Mouse (Mus musculus) embryonic facial prominence, embryonic 14.5 days (tissue): ENCODE measurements around the gene Etfdh. TPM values are rescaled to one million over a fixed set of nuclear protein-coding genes. Genes with fewer than 3 reads are reported as not detected.

ENCODE experiments used
- ATAC-seq: fragments of 200-750 bp; cut with Nextera tagmentation; 2 replicates; pipeline ENCODE4 v1.8.0; 2017; ENCODE audit warnings: low read depth, moderate number of reproducible peaks, moderate TSS enrichment
- DNase-seq: peaks from one replicate; pipeline ENCODE4 v3.0.0-alpha.2; 2015; ENCODE audit warnings: low spot score
- H3K27ac ChIP-seq: fragments of 300-500 bp; sonication (generic); replicated peaks from 2 replicates; pipeline ENCODE4 v1.5.1; 2014; ENCODE audit warnings: low read depth, mild to moderate bottlenecking, low read length, moderate library complexity
- H3K27me3 ChIP-seq: fragments of 300-500 bp; sonication (generic); replicated peaks from 2 replicates; pipeline ENCODE4 v1.6.1; 2014; ENCODE audit warnings: low read length; ENCODE audit not compliant: control insufficient read depth, insufficient read depth
- H3K36me3 ChIP-seq: fragments of 300-500 bp; sonication (generic); 2 replicates; pipeline ENCODE4 v1.6.1; 2014; ENCODE audit warnings: low read length, mixed read lengths; ENCODE audit not compliant: control insufficient read depth, insufficient read depth
- H3K4me1 ChIP-seq: fragments of 300-500 bp; sonication (generic); 2 replicates; pipeline ENCODE4 v1.6.1; 2014; ENCODE audit warnings: antibody characterized with exemption, low read length; ENCODE audit not compliant: control insufficient read depth, insufficient read depth
- H3K4me2 ChIP-seq: fragments of 300-500 bp; sonication (generic); 2 replicates; pipeline ENCODE4 v1.6.1; 2014; ENCODE audit warnings: low read depth, mild to moderate bottlenecking, low read length, moderate library complexity, mixed read lengths
- H3K4me3 ChIP-seq: fragments of 300-500 bp; sonication (generic); 2 replicates; pipeline ENCODE4 v1.5.1; 2014; ENCODE audit warnings: low read depth, mild to moderate bottlenecking, low read length
- H3K9ac ChIP-seq: fragments of 300-500 bp; sonication (generic); 2 replicates; pipeline ENCODE4 v1.6.1; 2014; ENCODE audit warnings: low read depth, mild to moderate bottlenecking, low read length, moderate library complexity, mixed read lengths
- H3K9me3 ChIP-seq: fragments of 300-500 bp; sonication (generic); 2 replicates; pipeline ENCODE4 v1.6.1; 2016; ENCODE audit warnings: low read length; ENCODE audit not compliant: control insufficient read depth
- WGBS: fragments of 180-500 bp; shearing (Covaris S2); extraction: QIAGEN DNeasy Blood & Tissue Kit; methylation state at CpG from one replicate; pipeline ENCODE4 v1.1.7; 2014; 5-methylcytosine and 5-hydroxymethylcytosine counted together
- polyA plus RNA-seq: library from polyadenylated mRNA; unstranded; fragments of >200 nt; fragmentation: Nextera tagmentation; extraction: Ambion mirVana; gene quantifications from 2 replicates; pipeline ENCODE4 v1.2.1, GENCODE M21; 2014

The Etfdh gene
- polyA plus RNA-seq, 1 experiment from 2014 or later = 59.4 TPM

- peak within 1 kb of the TSS; percentile 76 for H3K4me2 ChIP-seq
- H3K36me3 ChIP-seq = peaks cover 25% of the 10 kb centered on the region
- H3K4me3 ChIP-seq = peak within 1 kb of the TSS; percentile 87
- H3K27me3 ChIP-seq = no peaks in the 10 kb centered on the region
- H3K9ac ChIP-seq = peak within 1 kb of the TSS; percentile 86
- peak; percentile 100 for DNase-seq
- 0 out of 2 replicates have a peak, but pooled peaks cover 3% of the 10 kb centered on the region for H3K9me3 ChIP-seq
- H3K27ac ChIP-seq = peak within 1 kb of the TSS; percentile 90
- under 1% methylated on average over 52 of the region's 60 CpGs for WGBS
- H3K4me1 ChIP-seq = peaks cover 6% of the 10 kb centered on the region; the same call in 1 of the 2 replicates
- ATAC-seq = peak; percentile 99
Measured at GRCm38 (mm10) chr3:79628561-79629415, 512 bp downstream of the Etfdh start, which contains the start of gene 4930579G24Rik. 4930579G24Rik (plus strand) TSS chr3:79629079.

- H3K9ac ChIP-seq = peak overlapping the region; percentile 71
- WGBS = under 1% methylated on average over 9 of the region's 9 CpGs
- peaks cover 6% of the 10 kb centered on the region; the same call in 1 of the 2 replicates for H3K4me1 ChIP-seq
- 0 out of 2 replicates have a peak, but pooled peaks cover 3% of the 10 kb centered on the region for H3K9me3 ChIP-seq
- peak overlapping the region; percentile 87 for H3K4me3 ChIP-seq
- H3K4me2 ChIP-seq = peak overlapping the region; percentile 76
- no peak for ATAC-seq
- peak overlapping the region; percentile 65; the same call in 1 of the 2 replicates for H3K27ac ChIP-seq
- H3K36me3 ChIP-seq = peaks cover 21% of the 10 kb centered on the region
- DNase-seq = no peak
- no peaks in the 10 kb centered on the region for H3K27me3 ChIP-seq
Measured at GRCm38 (mm10) chr3:79628182-79628560, 1.1 kb downstream of the Etfdh start.

GRCm38 (mm10) chr3:79627484-79628181 lies 1.7 kb downstream of the Etfdh start:
- Histone ChIP-seq H3K9ac (peak overlapping the region; percentile 71), H3K4me3 (peak overlapping the region; percentile 87), H3K36me3 (peaks cover 21% of the 10 kb centered on the region), H3K27ac (no peak overlapping the region), H3K9me3 (0 out of 2 replicates have a peak, but pooled peaks cover 3% of the 10 kb centered on the region), H3K4me1 (peaks cover 6% of the 10 kb centered on the region; the same call in 1 of the 2 replicates), H3K27me3 (no peaks in the 10 kb centered on the region), H3K4me2 (peak overlapping the region; percentile 76)
- ATAC-seq = no peak
- DNase-seq = no peak
- 25% methylated on average over 10 of the region's 10 CpGs for WGBS

GRCm38 (mm10) chr3:79609886-79610285 lies 19.4 kb downstream of the Etfdh start:
- peaks cover 65% of the 10 kb centered on the region for H3K36me3 ChIP-seq
- WGBS = 93% methylated on average over 2 of the region's 2 CpGs

GRCm38 (mm10) chr3:79595468-79595867 lies 33.8 kb downstream of the Etfdh start:
- no peak overlapping the region for H3K9ac ChIP-seq
- no peaks in the 10 kb centered on the region for H3K27me3 ChIP-seq
- 92% methylated on average over 7 of the region's 7 CpGs for WGBS
- peaks cover 67% of the 10 kb centered on the region for H3K36me3 ChIP-seq
- no peak overlapping the region for H3K4me3 ChIP-seq
- ATAC-seq (no peak), DNase-seq (no peak)
- H3K27ac ChIP-seq = no peak overlapping the region
- peaks cover 9% of the 10 kb centered on the region; the same call in 1 of the 2 replicates for H3K4me1 ChIP-seq
- H3K9me3 ChIP-seq = no peaks in the 10 kb centered on the region
- no peak overlapping the region for H3K4me2 ChIP-seq

More at GRCm38 (mm10) chr3:79609886-79610285, 19.4 kb downstream of the Etfdh start:
- H3K9ac ChIP-seq = no peak overlapping the region
- no peak overlapping the region for H3K4me3 ChIP-seq
- no peak overlapping the region for H3K4me2 ChIP-seq
- ATAC-seq (no peak), DNase-seq (no peak)
- no peak overlapping the region for H3K27ac ChIP-seq
- no peaks in the 10 kb centered on the region for H3K27me3 ChIP-seq
- H3K9me3 ChIP-seq = 0 out of 2 replicates have a peak, but pooled peaks cover 4% of the 10 kb centered on the region
- H3K4me1 ChIP-seq = no peaks in the 10 kb centered on the region

- Histone ChIP-seq H3K36me3 (peaks cover 35% of the 10 kb centered on the region), H3K27me3 (no peaks in the 10 kb centered on the region), H3K4me3 (peak overlapping the region; percentile 94), H3K9me3 (no peaks in the 10 kb centered on the region), H3K4me2 (peak overlapping the region; percentile 75), H3K4me1 (peaks cover 9% of the 10 kb centered on the region; the same call in 1 of the 2 replicates), H3K27ac (peak overlapping the region; percentile 85), H3K9ac (peak overlapping the region; percentile 92)
- WGBS = 3% methylated on average over 15 of the region's 15 CpGs
- DNase-seq (no peak), ATAC-seq (peak; percentile 13; the same call in 1 of the 2 replicates)
Measured at GRCm38 (mm10) chr3:79591793-79592471, 37.4 kb downstream of the Etfdh start.

- peak within 1 kb of the TSS; percentile 85 for H3K27ac ChIP-seq
- 3% methylated on average over 55 of the region's 63 CpGs for WGBS
- H3K4me3 ChIP-seq = peak within 1 kb of the TSS; percentile 94
Measured at GRCm38 (mm10) chr3:79590863-79591792, 38.2 kb downstream of the Etfdh start, which contains the start of gene Ppid. Ppid (plus strand) TSS chr3:79591342.

More at GRCm38 (mm10) chr3:79590863-79591792, 38.2 kb downstream of the Etfdh start, which contains the start of gene Ppid:
- H3K36me3 ChIP-seq = peaks cover 27% of the 10 kb centered on the region
- DNase-seq = peak; percentile 94
- H3K27me3 ChIP-seq = no peaks in the 10 kb centered on the region
- H3K9ac ChIP-seq = peak within 1 kb of the TSS; percentile 92
- peak; percentile 89 for ATAC-seq
- peaks cover 9% of the 10 kb centered on the region; the same call in 1 of the 2 replicates for H3K4me1 ChIP-seq
- H3K4me2 ChIP-seq = peak within 1 kb of the TSS; percentile 75
- H3K9me3 ChIP-seq = no peaks in the 10 kb centered on the region
